Mouse (Mus musculus): ENCODE measurements around the gene Cs.

- TF ChIP-seq CTCF (IDR thresholded peaks at IDR 0.05; ENCODE audit: control insufficient read depth, insufficient read depth, insufficient replicate concordance, low read depth, low read length) (no peak), POLR2A (IDR thresholded peaks at IDR 0.05; ENCODE audit: control insufficient read depth, low read depth, low read length) (no peak)
Measured at GRCm38 (mm10) chr10:128322141-128323108, 15.1 kb upstream of the Cs start, which contains the start of gene Cnpy2.

Measured in testis, adult 2 months (tissue).